Mouse (Mus musculus) MEL (cell line): ENCODE data around the gene Tax1bp1.

Source experiments
- CTCF ChIP-seq, 3 experiments: IDR thresholded peaks in 2 of 3; conservative IDR thresholded peaks in 1 of 3; 2 replicates each; pipeline ENCODE4 v1.5.1; 2011 to 2012; ENCODE audit warnings: low read length in 3 of 3, low read depth in 2 of 3, mild to moderate bottlenecking in 2 of 3, improper control_type of control experiment in 1 of 3, inconsistent platforms in 1 of 3, mixed read lengths in 1 of 3, moderate library complexity in 1 of 3; ENCODE audit not compliant: control insufficient read depth in 1 of 3, insufficient read depth in 1 of 3, poor library complexity in 1 of 3, severe bottlenecking in 1 of 3
- EP300 ChIP-seq, 2 experiments: IDR thresholded peaks; 2 replicates each; pipeline ENCODE4 v1.6.1; 2011; ENCODE audit warnings: improper control_type of control experiment in 2 of 2, low read length in 2 of 2, low read depth in 1 of 2, mild to moderate bottlenecking in 1 of 2
- JUND ChIP-seq: IDR thresholded peaks from 2 replicates; pipeline ENCODE4 v1.6.1; 2011; ENCODE audit warnings: low read depth, mild to moderate bottlenecking, improper control_type of control experiment, low read length
- MAFK ChIP-seq: IDR thresholded peaks from 2 replicates; pipeline ENCODE4 v1.6.1; 2011; ENCODE audit warnings: low read depth, mild to moderate bottlenecking, low read length, improper control_type of control experiment, borderline replicate concordance
- TCF12 ChIP-seq: IDR thresholded peaks from 2 replicates; pipeline ENCODE4 v1.6.1; 2014; ENCODE audit warnings: low read depth, mild to moderate bottlenecking, inconsistent platforms, low read length, improper control_type of control experiment, moderate library complexity
- ZMIZ1 ChIP-seq: IDR thresholded peaks from 2 replicates; pipeline ENCODE4 v1.6.1; 2012; ENCODE audit warnings: low read depth, mild to moderate bottlenecking, inconsistent platforms, low read length, improper control_type of control experiment, moderate library complexity

GRCm38 (mm10) chr6:52790316-52790715, 76.8 kb downstream of the Tax1bp1 start:
- TF ChIP-seq CTCF (IDR thresholded peaks at IDR 0.05 in 2 of 3, conservative IDR thresholded peaks at IDR 0.05 in 1 of 3; ENCODE audit: control insufficient read depth in 1 of 3, insufficient read depth in 1 of 3, low read depth in 2 of 3, low read length in 3 of 3, poor library complexity in 1 of 3, severe bottlenecking in 1 of 3) = no peak
- no peak for TF ChIP-seq EP300 (IDR thresholded peaks at IDR 0.05; ENCODE audit: low read depth in 1 of 2, low read length in 2 of 2)
- TF ChIP-seq JUND = no peak
- no peak for TF ChIP-seq ZMIZ1
- TF ChIP-seq TCF12 = no peak
- TF ChIP-seq MAFK = no peak
